Mouse (Mus musculus): ENCODE results near the gene Wdr86. TPM values are rescaled to one million over a fixed set of nuclear protein-coding genes. Genes with fewer than 3 reads are reported as not detected.
A peak's percentile ranks its signal among the peaks of the same experiment; 100 is the strongest.

The Wdr86 gene
- polyA plus RNA-seq, 1 experiment from 2014 or later = 14.2 TPM

- Histone ChIP-seq H3K36me3 (ENCODE audit: control insufficient read depth, insufficient read depth, low read length) (no peaks in the 10 kb centered on the region), H3K27ac (ENCODE audit: low read depth, low read length) (no peak overlapping the region)
- 71% methylated on average over 1 of the region's 1 CpGs for WGBS
Measured at GRCm38 (mm10) chr5:24681436-24681835, 49.1 kb downstream of the Wdr86 start.

GRCm38 (mm10) chr5:24674238-24674637, 56.3 kb downstream of the Wdr86 start:
- peak; percentile 77 for DNase-seq (ENCODE audit: low spot score)
- Histone ChIP-seq H3K4me2 (ENCODE audit: low read depth) (no peak overlapping the region), H3K9ac (ENCODE audit: low read length) (no peak overlapping the region), H3K27me3 (ENCODE audit: control insufficient read depth, insufficient read depth, low read length) (no peaks in the 10 kb centered on the region), H3K4me3 (ENCODE audit: low read depth, low read length) (no peak overlapping the region), H3K36me3 (ENCODE audit: control insufficient read depth, insufficient read depth, low read length) (no peaks in the 10 kb centered on the region), H3K27ac (ENCODE audit: low read depth, low read length) (no peak overlapping the region), H3K9me3 (ENCODE audit: control insufficient read depth, low read length) (no peaks in the 10 kb centered on the region), H3K4me1 (ENCODE audit: control insufficient read depth, insufficient read depth, low read length) (no peaks in the 10 kb centered on the region)
- WGBS = 43% methylated on average over 4 of the region's 4 CpGs
- no peak for ATAC-seq (ENCODE audit: insufficient read depth, low FRiP score, low TSS enrichment)

More at GRCm38 (mm10) chr5:24681436-24681835, 49.1 kb downstream of the Wdr86 start:
- no peaks in the 10 kb centered on the region for H3K27me3 ChIP-seq (ENCODE audit: control insufficient read depth, insufficient read depth, low read length)
- DNase-seq (ENCODE audit: low spot score) (no peak), ATAC-seq (ENCODE audit: insufficient read depth, low FRiP score, low TSS enrichment) (no peak)
- H3K9me3 ChIP-seq (ENCODE audit: control insufficient read depth, low read length) = no peaks in the 10 kb centered on the region
- 0 out of 2 replicates have a peak, but pooled peaks cover under 1% of the 10 kb centered on the region for H3K4me1 ChIP-seq (ENCODE audit: control insufficient read depth, insufficient read depth, low read length)
- no peak overlapping the region for H3K9ac ChIP-seq (ENCODE audit: low read length)
- no peak overlapping the region for H3K4me3 ChIP-seq (ENCODE audit: low read depth, low read length)
- H3K4me2 ChIP-seq (ENCODE audit: low read depth) = no peak overlapping the region

Other genes with a start within 250 kb of the Wdr86 start
- 0.92 and 1.3 TPM in 2 replicates for gene Gbx1, start 203.5 kb downstream of the Wdr86 start, polyA plus RNA-seq (2014; fragmentation: Nextera tagmentation; extraction: Ambion mirVana)
- gene Asb10, start 189.7 kb downstream of the Wdr86 start, polyA plus RNA-seq (2014; fragmentation: Nextera tagmentation; extraction: Ambion mirVana) = 0.38 TPM in 1 of 2 replicates, not detected in the other
- not detected in 2 replicates for gene 4931409K22Rik, start 173.9 kb downstream of the Wdr86 start, polyA plus RNA-seq (2014; fragmentation: Nextera tagmentation; extraction: Ambion mirVana)
- gene Abcf2, start 153.3 kb downstream of the Wdr86 start, polyA plus RNA-seq (2014; fragmentation: Nextera tagmentation; extraction: Ambion mirVana) = 136 and 147 TPM in 2 replicates
- gene Chpf2, start 144.0 kb downstream of the Wdr86 start, polyA plus RNA-seq (2014; fragmentation: Nextera tagmentation; extraction: Ambion mirVana) = 10.3 and 13.0 TPM in 2 replicates
- 43.7 and 49.3 TPM in 2 replicates for gene Smarcd3, start 106.3 kb downstream of the Wdr86 start, polyA plus RNA-seq (2014; fragmentation: Nextera tagmentation; extraction: Ambion mirVana)
- gene Nub1, start 45.2 kb downstream of the Wdr86 start, polyA plus RNA-seq (2014; fragmentation: Nextera tagmentation; extraction: Ambion mirVana) = 40.5 and 41.8 TPM in 2 replicates
- not detected in 2 replicates for gene Crygn, start 27.3 kb upstream of the Wdr86 start, polyA plus RNA-seq (2014; fragmentation: Nextera tagmentation; extraction: Ambion mirVana)
- gene Rheb, start 111.9 kb upstream of the Wdr86 start, polyA plus RNA-seq (2014; fragmentation: Nextera tagmentation; extraction: Ambion mirVana) = 175 and 188 TPM in 2 replicates

All from neural tube, embryonic 11.5 days (tissue).